Mouse (Mus musculus) E14TG2a.4 (cell line): ENCODE results near the gene 9430097D07Rik.

Experiments
- CTCF ChIP-seq: conservative IDR thresholded peaks from 2 replicates; pipeline ENCODE4 v1.5.1; 2014; ENCODE audit warnings: low read length
- NANOG ChIP-seq: IDR thresholded peaks from 2 replicates; pipeline ENCODE4 v1.6.1; 2014; ENCODE audit warnings: borderline replicate concordance, low read length, mixed read lengths

GRCm38 (mm10) chr2:32608778-32609435 lies 33.4 kb upstream of the 9430097D07Rik start:
- TF ChIP-seq CTCF (no peak), NANOG (no peak)
